Mouse (Mus musculus) erythroblast, adult 5-6 weeks (primary cell): ENCODE data around the gene Cxcr2. TPM values are rescaled to one million over a fixed set of nuclear protein-coding genes. Genes with fewer than 3 reads are reported as not detected.

Experiments used
- ATAC-seq: replicated peaks from 2 replicates; pipeline ENCODE4 v1.8.0; 2016; ENCODE audit warnings: moderate number of reproducible peaks, mild to moderate bottlenecking, moderate TSS enrichment, inconsistent platforms; ENCODE audit not compliant: poor library complexity, low FRiP score, severe bottlenecking
- total RNA-seq, 2 experiments: library from RNA; stranded (forward) in 1 of 2; stranded (reverse) in 1 of 2; fragments of 150-400 nt in 1 of 2; fragments of 200-764, 138-1000 nt in 1 of 2; gene quantifications; 2 replicates each; pipeline versions ENCODE4 v1.2.3 to v1.2.4; 2015 to 2017; ENCODE audit warnings: low replicate concordance in 2 of 2

The Cxcr2 gene
- total RNA-seq, 2 experiments from 2014 or later, result 19.2 to 24.7 TPM

DNA sequence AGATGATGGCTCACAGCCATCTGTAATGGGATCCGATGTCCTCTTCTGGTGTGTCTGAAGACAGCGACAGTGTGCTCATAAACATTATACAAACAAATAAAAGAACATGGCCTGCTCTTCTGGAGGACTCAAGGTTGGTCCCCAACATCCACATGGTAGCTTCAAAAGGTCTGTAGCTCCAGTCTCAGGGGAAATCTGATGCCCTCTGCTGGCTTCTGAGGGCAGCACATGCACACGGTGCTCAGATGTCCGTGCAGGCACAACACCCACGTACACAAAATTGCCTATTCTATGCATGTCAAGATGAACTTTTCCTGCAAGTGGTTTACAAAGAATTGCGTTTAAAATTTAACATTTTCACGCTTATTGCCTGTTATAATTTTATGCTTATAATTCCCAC is 42.2 kb downstream of the Cxcr2 start:
- peak; percentile 79 for ATAC-seq

- ATAC-seq, result no peak
Observed at GRCm38 (mm10) chr1:74196621-74197419, 43.0 kb downstream of the Cxcr2 start.

GRCm38 (mm10) chr1:74197726-74198470 is 44.1 kb downstream of the Cxcr2 start:
- no peak for ATAC-seq

GRCm38 (mm10) chr1:74199046-74199445 is 45.3 kb downstream of the Cxcr2 start:
- ATAC-seq, result no peak

DNA sequence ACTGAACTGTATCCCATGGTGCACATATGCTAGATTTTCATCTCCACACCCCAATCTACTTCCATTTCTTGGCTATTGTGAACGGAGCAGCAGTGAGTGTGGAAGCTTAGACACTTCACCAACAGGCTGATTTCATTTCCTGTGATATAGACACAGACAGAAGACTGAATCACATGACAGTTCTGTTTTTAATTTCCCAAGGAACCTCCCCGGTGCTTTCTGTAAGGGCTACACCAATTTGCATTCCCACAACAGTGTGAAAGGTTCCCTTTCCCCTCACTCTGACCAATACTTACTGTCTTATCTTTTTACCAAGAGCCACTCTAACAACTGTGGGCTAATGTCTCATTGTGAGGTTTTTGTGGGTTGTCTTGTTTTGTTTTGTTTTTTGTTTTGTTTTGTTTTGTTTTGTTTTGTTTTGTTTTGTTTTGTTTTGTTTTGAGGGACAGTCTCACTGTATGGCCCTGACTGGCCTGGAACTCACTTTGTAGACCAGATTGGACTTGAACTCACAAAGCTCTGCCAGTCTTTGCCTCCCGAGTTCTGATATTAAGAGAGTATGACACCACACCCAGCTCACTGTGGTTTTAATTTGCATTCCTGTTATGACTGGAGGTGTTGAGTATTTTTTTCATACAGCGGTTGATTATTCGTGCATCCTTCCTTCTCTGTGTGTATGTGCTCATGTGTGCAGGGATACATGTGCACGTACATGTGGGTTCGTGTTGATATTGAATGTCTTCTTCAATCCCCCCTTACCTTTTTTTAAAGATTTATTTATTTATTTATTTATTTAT is 47.5 kb downstream of the Cxcr2 start:
- ATAC-seq, result no peak

GRCm38 (mm10) chr1:74203457-74203856 is 49.7 kb downstream of the Cxcr2 start:
- ATAC-seq, result no peak

- ATAC-seq, result 0 out of 2 replicates have a peak, but pooled peaks have one; percentile 33
Observed at GRCm38 (mm10) chr1:74205881-74206280, 52.1 kb downstream of the Cxcr2 start.

GRCm38 (mm10) chr1:74206642-74207041 is 52.9 kb downstream of the Cxcr2 start:
- ATAC-seq, result no peak

- ATAC-seq, result no peak
Observed at GRCm38 (mm10) chr1:74207906-74208305, 54.1 kb downstream of the Cxcr2 start.

GRCm38 (mm10) chr1:74208941-74209340 is 55.2 kb downstream of the Cxcr2 start:
- ATAC-seq, result no peak

Other genes with a start within 250 kb of the Cxcr2 start
- 8.5 and 9.2 TPM in 2 replicates for gene Tns1, start 29.5 kb upstream of the Cxcr2 start, total RNA-seq (2015; ENCODE audit: low replicate concordance)
- 11.9 and 21.6 TPM in 2 replicates for gene Tns1, start 29.5 kb upstream of the Cxcr2 start, total RNA-seq (2017; ENCODE audit: low replicate concordance)
- not detected in 2 replicates for gene Rufy4, start 28.4 kb upstream of the Cxcr2 start, total RNA-seq (2015; ENCODE audit: low replicate concordance)
- not detected in 2 replicates for gene Rufy4, start 28.4 kb upstream of the Cxcr2 start, total RNA-seq (2017; ENCODE audit: low replicate concordance)
- not detected in 2 replicates for gene Cxcr1, start 40.6 kb downstream of the Cxcr2 start, total RNA-seq (2015; ENCODE audit: low replicate concordance)
- gene Cxcr1, start 40.6 kb downstream of the Cxcr2 start, total RNA-seq (2017; ENCODE audit: low replicate concordance), result not detected in 2 replicates
- 283 and 297 TPM in 2 replicates for gene Arpc2, start 82.1 kb downstream of the Cxcr2 start, total RNA-seq (2015; ENCODE audit: low replicate concordance)
- gene Arpc2, start 82.1 kb downstream of the Cxcr2 start, total RNA-seq (2017; ENCODE audit: low replicate concordance), result 147 and 152 TPM in 2 replicates
- gene Gpbar1, start 124.6 kb downstream of the Cxcr2 start, total RNA-seq (2015; ENCODE audit: low replicate concordance), result not detected in 2 replicates
- gene Gpbar1, start 124.6 kb downstream of the Cxcr2 start, total RNA-seq (2017; ENCODE audit: low replicate concordance), result not detected in 2 replicates
- 4.6 and 10.4 TPM in 2 replicates for gene Aamp, start 130.7 kb downstream of the Cxcr2 start, total RNA-seq (2015; ENCODE audit: low replicate concordance)
- 15.3 and 27.6 TPM in 2 replicates for gene Aamp, start 130.7 kb downstream of the Cxcr2 start, total RNA-seq (2017; ENCODE audit: low replicate concordance)
- 7.1 and 17.7 TPM in 2 replicates for gene Pnkd, start 130.9 kb downstream of the Cxcr2 start, total RNA-seq (2015; ENCODE audit: low replicate concordance)
- gene Pnkd, start 130.9 kb downstream of the Cxcr2 start, total RNA-seq (2017; ENCODE audit: low replicate concordance), result 2.4 TPM in 1 of 2 replicates, not detected in the other
- 2.1 and 4.2 TPM in 2 replicates for gene Tmbim1, start 151.6 kb downstream of the Cxcr2 start, total RNA-seq (2015; ENCODE audit: low replicate concordance)
- 1.9 and 2.6 TPM in 2 replicates for gene Tmbim1, start 151.6 kb downstream of the Cxcr2 start, total RNA-seq (2017; ENCODE audit: low replicate concordance)
- gene Catip, start 208.1 kb downstream of the Cxcr2 start, total RNA-seq (2015; ENCODE audit: low replicate concordance), result not detected in 2 replicates
- gene Catip, start 208.1 kb downstream of the Cxcr2 start, total RNA-seq (2017; ENCODE audit: low replicate concordance), result not detected in 2 replicates
- 20.2 and 37.0 TPM in 2 replicates for gene Slc11a1, start 221.2 kb downstream of the Cxcr2 start, total RNA-seq (2015; ENCODE audit: low replicate concordance)
- gene Slc11a1, start 221.2 kb downstream of the Cxcr2 start, total RNA-seq (2017; ENCODE audit: low replicate concordance), result 3.0 and 12.7 TPM in 2 replicates
- gene Ctdsp1, start 237.5 kb downstream of the Cxcr2 start, total RNA-seq (2015; ENCODE audit: low replicate concordance), result 30.7 and 40.5 TPM in 2 replicates
- 10.5 and 22.8 TPM in 2 replicates for gene Ctdsp1, start 237.5 kb downstream of the Cxcr2 start, total RNA-seq (2017; ENCODE audit: low replicate concordance)